ENCODE assay signal across 16 mouse cellular contexts in the genomic region with DNA sequence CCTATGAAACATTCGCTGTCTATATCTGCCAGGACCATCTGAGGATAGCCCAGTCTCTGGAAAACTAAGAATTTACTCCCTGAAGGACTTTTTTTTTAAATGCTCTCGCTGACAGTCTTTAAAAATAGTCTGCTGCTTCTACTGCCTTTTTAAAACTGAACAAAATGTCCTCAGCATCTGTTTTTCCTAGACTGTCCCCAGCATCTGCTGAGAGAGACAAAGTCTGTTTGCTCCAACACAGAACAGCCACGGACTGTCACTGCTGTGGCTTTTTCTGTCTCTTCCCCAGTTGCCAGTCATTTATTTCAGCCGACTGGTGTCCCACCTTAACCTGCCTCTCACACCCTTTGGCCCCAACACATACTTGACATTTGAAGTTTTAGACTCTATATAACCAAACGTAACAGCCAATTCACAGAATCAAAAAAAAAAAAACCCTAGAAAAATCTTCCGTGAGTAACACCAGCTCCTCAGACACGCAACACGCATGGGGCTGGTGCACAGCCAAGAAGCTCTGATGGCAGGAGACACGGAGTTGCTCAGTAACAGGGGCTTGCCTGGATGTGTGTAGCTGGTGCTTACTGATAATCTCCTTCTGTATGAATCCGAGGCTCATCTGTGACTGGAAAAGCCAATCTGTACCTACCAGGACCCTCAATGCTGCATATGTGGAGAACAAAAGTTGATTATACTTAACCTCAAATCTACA.
DNase-seq lines count a peak whose midpoint lies in the region; ATAC-seq and TF ChIP-seq lines count a peak whose summit lies in the region.
"Had no signal": no experiment of that assay in that cellular context is flagged by ENCODE, and none has a peak within 500 bp of the region (broad histone marks: within the 10 kb centered on the region; RNA-seq: fewer than 3 reads in every experiment).

No protein-coding gene starts in this region.

- no peak overlapping the region for H3K4me2 ChIP-seq in hindbrain, embryonic 12.5 days (replicated peaks)
- H3K4me2 ChIP-seq: liver, embryonic 12.5 days had no signal

- H3K4me1 ChIP-seq in hindbrain, embryonic 12.5 days: no peaks in the 10 kb centered on the region
- H3K4me1 ChIP-seq: liver, embryonic 12.5 days had no signal

- peak overlapping the region; percentile 33; the same call in 1 of the 2 replicates for H3K27ac ChIP-seq in layer of hippocampus, adult 2 months
- H3K27ac ChIP-seq in hindbrain, embryonic 12.5 days: no peak overlapping the region
- H3K27ac ChIP-seq: heart, adult 2 months; hindbrain, postnatal 0 days; liver, embryonic 12.5 days had no signal

- no peak for ATAC-seq in hindbrain, embryonic 12.5 days (ENCODE audit: low FRiP score)
- ATAC-seq: hindbrain, postnatal 0 days; liver, embryonic 12.5 days; lung, postnatal 0 days had no signal

- H3K4me3 ChIP-seq in layer of hippocampus, adult 2 months: no peak overlapping the region
- no peak overlapping the region for H3K4me3 ChIP-seq in hindbrain, embryonic 12.5 days
- H3K4me3 ChIP-seq: heart, adult 2 months; left cerebral cortex, adult 2 months; liver, embryonic 12.5 days had no signal

- H3K27me3 ChIP-seq in hindbrain, embryonic 12.5 days: no peaks in the 10 kb centered on the region
- H3K27me3 ChIP-seq: liver, embryonic 12.5 days had no signal

- peak; percentile 34 to 63 for DNase-seq in frontal cortex, postnatal 10 days (ENCODE audit: low spot score in 2 of 2)
- peak; percentile 29 to 33 for DNase-seq in layer of hippocampus, adult 2 months (ENCODE audit: low spot score in 2 of 2)
- peak; percentile 22 for DNase-seq in left cerebral cortex, adult 9 months (ENCODE audit: low spot score in 2 of 2)
- peak; percentile 19 for DNase-seq in right cerebral cortex, postnatal 25 days
- DNase-seq in B cell, adult 2 months: no peak
- no peak for DNase-seq in thymus, postnatal 10 days (ENCODE audit: low spot score in 2 of 2)
- DNase-seq: cerebellum, adult 9-10 months; heart, adult 2 months; heart, postnatal 10 days; kidney, adult 9 months; spleen, adult 18-20 months had no signal

- no peaks in the 10 kb centered on the region for H3K36me3 ChIP-seq in hindbrain, embryonic 12.5 days
- H3K36me3 ChIP-seq: liver, embryonic 12.5 days had no signal

- no peak overlapping the region for H3K9ac ChIP-seq in hindbrain, embryonic 12.5 days
- H3K9ac ChIP-seq: liver, embryonic 12.5 days had no signal

- WGBS in hindbrain, embryonic 12.5 days: 93% methylated on average over 10 of the region's 10 CpGs

- no peaks in the 10 kb centered on the region for H3K9me3 ChIP-seq in hindbrain, embryonic 12.5 days (replicated peaks)
- H3K9me3 ChIP-seq: liver, embryonic 12.5 days had no signal

- no peak for TF ChIP-seq CTCF in layer of hippocampus, adult 2 months (conservative IDR thresholded peaks at IDR 0.05)

Comparison
In these comparisons a context has a peak if more than half of its experiments do, and no peak if none do; other contexts are left out.
1. DNase-seq: peak in frontal cortex, postnatal 10 days (2 of 2), layer of hippocampus, adult 2 months (2 of 2), left cerebral cortex, adult 9 months (2 of 2) and right cerebral cortex, postnatal 25 days (single experiment); none in B cell, adult 2 months (0 of 2) and thymus, postnatal 10 days (0 of 2).